Mouse (Mus musculus): ENCODE measurements around the gene Gck. TPM values are rescaled to one million over a fixed set of nuclear protein-coding genes. Genes with fewer than 3 reads are reported as not detected.

Gene Gck
- polyA plus RNA-seq, 1 experiment from 2014 or later = 5.7 TPM

DNA sequence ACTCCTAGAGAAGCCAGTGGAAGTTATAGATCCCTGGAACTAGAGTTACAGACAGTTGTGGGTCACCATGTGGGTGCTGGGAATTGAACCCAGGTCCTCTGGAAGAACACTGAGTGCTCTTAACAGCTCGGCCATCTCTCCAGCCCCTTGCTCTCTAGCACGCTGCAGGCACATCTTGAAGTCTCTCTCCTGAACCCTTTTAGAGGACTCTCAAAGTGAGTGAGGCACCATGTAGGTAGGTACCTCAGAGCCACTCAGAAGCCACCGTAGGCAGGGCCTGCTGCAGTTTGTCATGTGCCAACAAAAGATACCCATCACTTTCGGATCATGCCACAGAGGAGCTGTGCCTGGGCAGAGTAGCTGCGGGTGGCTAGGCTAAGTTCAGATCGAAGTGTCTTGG lies 45.0 kb downstream of the Gck start:
- H3K4me3 ChIP-seq = no peak overlapping the region
- no peak for ATAC-seq (ENCODE audit: low FRiP score, low read depth)
- H3K4me2 ChIP-seq = no peak overlapping the region
- no peaks in the 10 kb centered on the region for H3K36me3 ChIP-seq
- H3K9ac ChIP-seq = no peak overlapping the region
- no peaks in the 10 kb centered on the region for H3K9me3 ChIP-seq
- no peaks in the 10 kb centered on the region for H3K27me3 ChIP-seq
- H3K27ac ChIP-seq (replicated peaks) = no peak overlapping the region
- H3K4me1 ChIP-seq (replicated peaks) = peaks cover 24% of the 10 kb centered on the region
- 87% methylated on average over 6 of the region's 6 CpGs for WGBS

DNA sequence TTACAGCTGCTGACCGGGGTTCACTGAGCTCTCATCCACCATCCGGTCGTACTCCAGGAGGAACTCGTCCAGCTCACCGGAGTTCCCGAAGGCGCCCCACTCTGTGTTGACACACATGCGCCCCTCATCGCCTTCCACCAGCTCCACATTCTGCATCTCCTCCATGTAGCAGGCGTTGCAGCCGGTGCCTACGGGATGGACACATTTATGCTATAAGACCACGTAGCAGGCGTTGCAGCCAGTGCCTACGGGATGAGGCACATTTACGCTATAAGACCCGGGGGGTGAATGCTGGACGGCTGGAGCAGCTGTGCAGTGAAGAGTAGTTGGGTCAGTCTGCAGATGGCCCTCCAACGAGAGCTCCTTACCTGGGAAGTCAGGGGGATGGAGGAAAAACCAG lies 45.5 kb downstream of the Gck start:
- Histone ChIP-seq H3K9ac (no peak overlapping the region), H3K27me3 (no peaks in the 10 kb centered on the region), H3K4me2 (no peak overlapping the region), H3K27ac (replicated peaks) (peak overlapping the region; percentile 10; the same call in 1 of the 2 replicates), H3K4me3 (no peak overlapping the region), H3K36me3 (no peaks in the 10 kb centered on the region), H3K9me3 (no peaks in the 10 kb centered on the region), H3K4me1 (replicated peaks) (peaks cover 24% of the 10 kb centered on the region)
- WGBS = 71% methylated on average over 19 of the region's 19 CpGs
- ATAC-seq (ENCODE audit: low FRiP score, low read depth) = no peak

DNA sequence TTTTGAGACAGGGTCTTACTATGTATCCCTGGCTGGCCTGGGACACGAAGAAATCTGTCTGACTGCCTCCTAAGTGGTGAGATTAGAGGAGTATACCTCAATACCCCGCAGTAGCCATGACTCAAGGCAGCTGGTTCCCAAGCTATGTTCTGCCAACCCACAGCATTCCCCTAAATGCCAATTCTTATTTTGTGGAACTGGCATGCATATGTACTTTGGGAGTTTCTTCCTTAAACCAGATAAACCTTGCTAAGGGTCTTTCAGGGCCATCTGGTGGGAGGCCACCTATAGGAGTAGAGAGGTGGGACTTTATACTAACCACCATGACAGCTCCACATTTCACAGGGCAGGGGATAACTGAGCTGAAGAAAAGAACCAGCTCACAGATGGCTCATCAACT lies 46.0 kb downstream of the Gck start:
- no peak for ATAC-seq (ENCODE audit: low FRiP score, low read depth)

DNA sequence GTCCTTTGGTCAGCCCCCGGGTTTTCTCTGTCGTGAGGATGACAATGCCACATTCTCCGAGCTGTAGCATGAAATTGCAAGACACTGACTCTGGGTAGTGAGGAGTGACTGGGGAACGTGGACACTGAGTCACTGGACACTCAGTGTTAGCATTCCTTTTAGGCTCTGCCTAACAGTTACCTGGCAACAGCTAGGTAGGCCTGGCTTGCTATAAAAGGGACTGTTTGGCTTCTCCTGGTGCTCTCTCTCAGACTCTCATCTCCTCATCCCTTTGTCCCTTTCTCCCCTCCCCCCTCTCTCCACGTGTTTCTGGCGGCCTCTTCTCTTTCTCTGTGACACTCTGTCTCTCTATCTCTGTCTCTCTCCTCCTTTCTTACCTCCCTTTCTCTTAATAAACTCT lies 47.5 kb downstream of the Gck start:
- Histone ChIP-seq H3K4me3 (peak overlapping the region; percentile 45), H3K27ac (replicated peaks) (peak overlapping the region; percentile 86), H3K9ac (peak overlapping the region; percentile 54), H3K36me3 (no peaks in the 10 kb centered on the region), H3K4me2 (peak overlapping the region; percentile 77), H3K9me3 (no peaks in the 10 kb centered on the region), H3K4me1 (replicated peaks) (peaks cover 24% of the 10 kb centered on the region), H3K27me3 (0 out of 2 replicates have a peak, but pooled peaks cover 2% of the 10 kb centered on the region)
- peak; percentile 31 for ATAC-seq (ENCODE audit: low FRiP score, low read depth)
- WGBS = 4% methylated on average over 6 of the region's 6 CpGs

More for the DNA sequence above, 46.0 kb downstream of the Gck start:
- Histone ChIP-seq H3K9ac (no peak overlapping the region), H3K4me1 (replicated peaks) (peaks cover 24% of the 10 kb centered on the region), H3K36me3 (no peaks in the 10 kb centered on the region), H3K9me3 (no peaks in the 10 kb centered on the region), H3K27me3 (no peaks in the 10 kb centered on the region), H3K4me3 (no peak overlapping the region), H3K27ac (replicated peaks) (peak overlapping the region; percentile 10; the same call in 1 of the 2 replicates), H3K4me2 (no peak overlapping the region)
- WGBS = 87% methylated on average over 2 of the region's 2 CpGs

DNA sequence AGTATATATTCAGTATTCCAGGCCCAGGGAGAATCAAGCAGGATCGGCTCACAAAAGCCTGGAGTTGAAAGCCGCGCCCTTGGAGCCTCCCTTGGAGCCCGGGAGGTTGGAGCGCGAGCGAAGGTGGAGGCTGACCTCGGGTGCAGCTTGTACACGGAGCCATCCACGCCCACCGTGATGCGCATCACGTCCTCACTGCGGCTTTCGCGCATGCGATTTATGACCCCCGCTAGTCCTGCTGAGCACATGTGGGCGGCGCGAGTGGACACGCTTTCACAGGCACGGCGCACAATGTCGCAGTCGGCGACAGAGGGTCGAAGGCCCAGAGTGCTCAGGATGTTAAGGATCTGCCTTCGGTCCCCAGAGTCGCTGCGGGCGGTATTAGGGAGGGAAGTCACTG lies 47.9 kb downstream of the Gck start:
- Histone ChIP-seq H3K27ac (replicated peaks) (peak overlapping the region; percentile 86), H3K4me1 (replicated peaks) (peaks cover 24% of the 10 kb centered on the region), H3K9ac (peak overlapping the region; percentile 54), H3K27me3 (0 out of 2 replicates have a peak, but pooled peaks cover 2% of the 10 kb centered on the region), H3K4me3 (peak overlapping the region; percentile 45), H3K4me2 (peak overlapping the region; percentile 77), H3K36me3 (no peaks in the 10 kb centered on the region), H3K9me3 (no peaks in the 10 kb centered on the region)
- peak; percentile 92 for ATAC-seq (ENCODE audit: low FRiP score, low read depth)
- under 1% methylated on average over 32 of the region's 32 CpGs for WGBS

DNA sequence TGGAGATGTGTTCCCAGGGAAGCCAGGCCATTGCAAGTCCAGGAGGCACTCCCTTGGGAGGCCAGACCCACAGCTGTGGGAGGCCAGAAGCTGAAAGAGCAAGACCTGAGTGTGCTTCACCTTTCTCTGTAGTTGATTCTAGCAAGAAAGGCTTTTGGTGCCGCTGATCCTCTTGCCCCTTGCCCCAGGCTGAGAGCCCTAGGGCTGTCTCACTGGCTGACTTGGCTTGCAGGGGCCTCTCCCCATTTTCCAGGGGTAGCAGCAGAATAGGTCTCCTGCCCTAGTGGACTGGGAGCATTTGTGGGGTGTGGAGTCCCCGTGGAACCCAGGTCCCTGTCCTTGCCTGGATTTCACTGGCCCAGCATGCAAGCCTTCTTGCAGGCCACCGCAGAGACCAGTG lies 48.6 kb downstream of the Gck start:
- Histone ChIP-seq H3K36me3 (no peaks in the 10 kb centered on the region), H3K27ac (replicated peaks) (peak overlapping the region; percentile 86), H3K27me3 (0 out of 2 replicates have a peak, but pooled peaks cover 2% of the 10 kb centered on the region), H3K4me2 (peak overlapping the region; percentile 77), H3K9ac (peak overlapping the region; percentile 54), H3K9me3 (no peaks in the 10 kb centered on the region), H3K4me3 (peak overlapping the region; percentile 45), H3K4me1 (replicated peaks) (peaks cover 24% of the 10 kb centered on the region)
- ATAC-seq (ENCODE audit: low FRiP score, low read depth) = peak; percentile 1; the same call in 1 of the 2 replicates
- 12% methylated on average over 3 of the region's 3 CpGs for WGBS

DNA sequence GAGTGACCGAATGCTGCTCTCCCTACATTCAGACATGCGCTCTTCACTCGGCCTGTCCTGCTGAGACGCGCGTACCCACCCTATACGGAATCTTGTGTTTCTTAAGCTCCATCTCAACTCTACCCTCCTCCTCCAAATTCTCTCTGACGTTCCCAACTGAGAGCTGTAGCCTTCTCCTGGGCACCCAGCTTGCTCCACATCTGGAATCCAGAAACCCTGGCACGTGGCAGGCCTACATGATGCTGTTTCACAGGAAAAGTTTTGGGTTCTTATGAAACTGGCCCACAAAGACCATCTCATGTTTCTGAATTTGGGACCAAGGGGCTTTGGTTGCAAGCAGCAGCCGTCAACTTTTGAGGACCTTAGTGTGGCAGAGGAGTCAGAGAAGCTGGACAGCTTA lies 50.6 kb downstream of the Gck start:
- H3K9ac ChIP-seq = no peak overlapping the region
- H3K4me3 ChIP-seq = no peak overlapping the region
- H3K4me2 ChIP-seq = no peak overlapping the region
- H3K4me1 ChIP-seq (replicated peaks) = peaks cover 24% of the 10 kb centered on the region
- 0 out of 2 replicates have a peak, but pooled peaks cover 2% of the 10 kb centered on the region for H3K27me3 ChIP-seq
- H3K9me3 ChIP-seq = no peaks in the 10 kb centered on the region
- no peak overlapping the region for H3K27ac ChIP-seq (replicated peaks)
- 97% methylated on average over 10 of the region's 10 CpGs for WGBS
- ATAC-seq (ENCODE audit: low FRiP score, low read depth) = no peak
- H3K36me3 ChIP-seq = no peaks in the 10 kb centered on the region

DNA sequence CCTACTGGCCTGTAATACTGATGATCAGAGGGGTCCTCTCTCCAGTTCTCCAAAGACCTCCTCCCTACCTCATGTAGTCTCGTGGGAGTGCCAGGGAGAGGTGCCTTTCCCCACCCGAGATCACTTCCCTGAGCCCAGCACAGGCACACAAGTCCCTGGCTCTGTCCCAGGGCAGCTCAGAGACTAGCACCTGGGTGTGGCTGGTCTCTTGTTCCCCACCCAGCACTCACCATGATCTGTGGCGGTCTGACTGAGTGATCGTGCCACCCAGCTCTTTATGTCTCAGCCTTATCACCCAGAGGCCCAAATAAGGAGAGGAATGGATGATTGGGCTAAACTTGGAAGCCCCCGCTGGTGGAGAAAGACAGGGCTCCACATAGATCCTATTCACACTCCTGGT lies 51.4 kb downstream of the Gck start, which contains the start of gene Myl7:
TSS of gene Myl7 (minus strand) at position 252 of the 400 bp plus-strand sequence.
- 76% methylated on average over 5 of the region's 5 CpGs for WGBS
- no peak within 1 kb of the TSS for H3K9ac ChIP-seq

DNA sequence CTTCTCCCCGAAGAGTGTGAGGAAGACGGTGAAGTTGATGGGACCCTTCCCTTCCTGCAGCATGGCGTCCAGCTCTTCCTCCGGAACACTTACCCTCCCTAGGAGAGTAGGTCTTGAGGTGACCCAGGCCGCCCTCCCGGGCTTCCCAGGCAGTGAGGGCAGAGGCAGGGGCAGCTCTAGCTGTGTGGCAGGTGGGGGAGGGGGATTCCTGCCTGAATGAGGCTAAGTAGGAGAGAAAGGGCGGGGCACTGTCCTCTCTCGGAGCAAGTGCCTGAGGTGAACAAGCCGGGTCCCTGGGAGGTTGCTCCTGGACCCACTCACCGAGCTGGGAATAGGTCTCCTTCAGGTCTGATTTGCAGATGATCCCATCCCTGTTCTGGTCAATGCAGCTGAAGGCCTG lies 52.0 kb downstream of the Gck start:
- Histone ChIP-seq H3K36me3 (no peaks in the 10 kb centered on the region), H3K9ac (no peak overlapping the region), H3K4me3 (no peak overlapping the region), H3K4me2 (no peak overlapping the region), H3K27me3 (0 out of 2 replicates have a peak, but pooled peaks cover 2% of the 10 kb centered on the region), H3K27ac (replicated peaks) (no peak overlapping the region), H3K4me1 (replicated peaks) (peaks cover 23% of the 10 kb centered on the region), H3K9me3 (no peaks in the 10 kb centered on the region)
- no peak for ATAC-seq (ENCODE audit: low FRiP score, low read depth)
- WGBS = 23% methylated on average over 10 of the region's 10 CpGs

More for the DNA sequence above, 51.4 kb downstream of the Gck start, which contains the start of gene Myl7:
- H3K36me3 ChIP-seq = no peaks in the 10 kb centered on the region
- no peak within 1 kb of the TSS for H3K27ac ChIP-seq (replicated peaks)
- no peaks in the 10 kb centered on the region for H3K9me3 ChIP-seq
- no peak within 1 kb of the TSS for H3K4me3 ChIP-seq
- 0 out of 2 replicates have a peak, but pooled peaks cover 2% of the 10 kb centered on the region for H3K27me3 ChIP-seq
- H3K4me2 ChIP-seq = no peak within 1 kb of the TSS
- ATAC-seq (ENCODE audit: low FRiP score, low read depth) = no peak
- H3K4me1 ChIP-seq (replicated peaks) = peaks cover 24% of the 10 kb centered on the region

DNA sequence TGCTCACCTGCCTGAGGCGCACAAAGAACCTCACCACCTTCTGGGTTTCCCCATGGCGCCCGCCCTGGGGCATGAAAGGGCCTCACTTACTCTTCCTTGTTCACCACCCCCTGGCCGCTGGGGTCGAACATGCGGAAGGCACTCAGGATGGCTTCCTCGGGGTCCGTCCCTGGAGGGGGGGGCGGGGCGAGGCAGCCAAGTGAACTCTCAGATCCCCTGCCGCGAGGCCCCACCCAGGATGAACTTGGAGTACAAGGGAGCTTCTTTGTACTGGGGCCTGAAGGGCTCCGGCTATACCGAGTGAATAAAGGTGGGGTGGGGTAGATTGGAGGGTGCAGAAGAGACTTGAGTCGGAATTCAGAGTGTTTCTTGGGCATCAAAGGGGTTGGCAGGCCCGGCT lies 52.7 kb downstream of the Gck start:
- Histone ChIP-seq H3K9ac (no peak overlapping the region), H3K4me1 (replicated peaks) (peaks cover 23% of the 10 kb centered on the region), H3K4me2 (no peak overlapping the region), H3K27ac (replicated peaks) (no peak overlapping the region), H3K27me3 (0 out of 2 replicates have a peak, but pooled peaks cover 2% of the 10 kb centered on the region), H3K9me3 (no peaks in the 10 kb centered on the region), H3K36me3 (no peaks in the 10 kb centered on the region), H3K4me3 (no peak overlapping the region)
- WGBS = 21% methylated on average over 16 of the region's 16 CpGs
- no peak for ATAC-seq (ENCODE audit: low FRiP score, low read depth)

DNA sequence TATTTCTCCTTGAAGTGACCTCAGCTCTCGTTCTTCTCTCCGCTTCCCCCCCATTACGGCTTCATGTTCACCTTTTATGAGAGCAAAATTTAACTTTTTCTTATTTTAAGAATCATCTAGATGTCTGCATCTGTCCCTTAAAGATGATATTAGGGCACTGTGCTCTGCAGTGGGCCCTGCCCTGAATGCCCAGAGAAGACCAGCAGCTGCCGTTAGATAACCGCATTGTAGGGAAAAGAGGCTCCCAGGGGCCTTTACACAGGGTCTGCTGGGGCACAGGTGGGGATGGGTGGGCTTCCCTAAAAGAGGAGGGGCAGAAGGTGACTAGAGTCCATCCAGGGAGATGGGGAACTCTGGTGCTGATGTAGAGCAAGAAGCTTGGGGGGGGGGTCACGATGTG lies 56.1 kb downstream of the Gck start:
- H3K27ac ChIP-seq (replicated peaks) = no peak overlapping the region
- H3K4me1 ChIP-seq (replicated peaks) = peaks cover 11% of the 10 kb centered on the region

DNA sequence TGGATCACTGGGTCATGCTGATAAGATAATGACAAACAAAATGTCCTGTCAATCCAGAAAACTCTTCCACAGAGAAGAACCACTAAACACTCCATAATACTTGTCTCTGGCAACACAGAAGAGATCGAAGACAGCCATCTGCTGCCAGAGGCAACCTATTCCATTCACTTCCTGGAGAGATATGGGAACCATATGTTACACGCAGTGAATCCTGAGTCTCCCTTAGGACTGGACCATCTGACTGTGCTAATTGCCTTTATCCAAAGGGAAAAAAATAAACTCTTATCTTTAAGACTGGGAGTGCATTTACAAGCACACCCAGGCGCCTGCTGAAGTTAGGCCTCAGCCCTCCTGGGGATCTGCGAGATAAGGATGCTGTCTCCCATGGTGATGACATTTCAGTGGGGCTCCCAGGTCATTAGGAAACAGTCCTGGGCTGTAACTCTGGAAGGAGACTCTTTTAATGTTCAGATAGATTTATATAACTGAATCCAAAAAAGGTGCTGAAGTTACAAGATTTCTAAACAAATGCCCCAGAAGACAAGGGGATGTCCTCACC lies 57.0 kb downstream of the Gck start:
- no peaks in the 10 kb centered on the region for H3K36me3 ChIP-seq
- H3K4me3 ChIP-seq = no peak overlapping the region
- peak overlapping the region; percentile 30; the same call in 1 of the 2 replicates for H3K27ac ChIP-seq (replicated peaks)
- H3K4me2 ChIP-seq = no peak overlapping the region
- H3K9ac ChIP-seq = no peak overlapping the region
- ATAC-seq (ENCODE audit: low FRiP score, low read depth) = no peak
- 0 out of 2 replicates have a peak, but pooled peaks cover 2% of the 10 kb centered on the region for H3K27me3 ChIP-seq
- H3K9me3 ChIP-seq = no peaks in the 10 kb centered on the region
- H3K4me1 ChIP-seq (replicated peaks) = peaks cover 11% of the 10 kb centered on the region
- WGBS = 42% methylated on average over 4 of the region's 4 CpGs

More for the DNA sequence above, 56.1 kb downstream of the Gck start:
- H3K4me2 ChIP-seq = no peak overlapping the region
- H3K9me3 ChIP-seq = no peaks in the 10 kb centered on the region
- no peaks in the 10 kb centered on the region for H3K36me3 ChIP-seq
- no peak overlapping the region for H3K9ac ChIP-seq
- WGBS = 66% methylated on average over 6 of the region's 6 CpGs
- no peak for ATAC-seq (ENCODE audit: low FRiP score, low read depth)
- H3K4me3 ChIP-seq = no peak overlapping the region
- H3K27me3 ChIP-seq = 0 out of 2 replicates have a peak, but pooled peaks cover 2% of the 10 kb centered on the region
